Mouse (Mus musculus) heart, adult 8-10 months (tissue): Measurements from ENCODE around the gene Tmcc1. TPM values are rescaled to one million over a fixed set of nuclear protein-coding genes. Genes with fewer than 3 reads are reported as not detected.

Source experiments
- DNase-seq: peaks from one replicate; pipeline ENCODE4 v3.0.0; 2022; ENCODE audit warnings: low spot score
- total RNA-seq, 4 experiments: library from RNA; stranded (reverse); gene quantifications; 2 replicates each; pipeline ENCODE4 v1.2.4; 2022

The Tmcc1 gene
- total RNA-seq, 4 experiments from 2014 or later, result 29.7 to 34.6 (median 31.4) TPM

- DNase-seq, result no peak
Observed at GRCm38 (mm10) chr6:115993463-115994145, 199.7 kb downstream of the Tmcc1 start.

- no peak for DNase-seq
Observed at GRCm38 (mm10) chr6:115992981-115993380, 200.3 kb downstream of the Tmcc1 start.

- no peak for DNase-seq
Observed at GRCm38 (mm10) chr6:115991881-115992620, 201.2 kb downstream of the Tmcc1 start.

- no peak for DNase-seq
Observed at GRCm38 (mm10) chr6:115991108-115991880, 202.0 kb downstream of the Tmcc1 start.

GRCm38 (mm10) chr6:115990479-115990878 lies 202.8 kb downstream of the Tmcc1 start:
- DNase-seq, result no peak

GRCm38 (mm10) chr6:115990056-115990455 lies 203.2 kb downstream of the Tmcc1 start:
- no peak for DNase-seq

- no peak for DNase-seq
Observed at GRCm38 (mm10) chr6:115989607-115990006, 203.7 kb downstream of the Tmcc1 start.

GRCm38 (mm10) chr6:115989032-115989431 lies 204.3 kb downstream of the Tmcc1 start:
- no peak for DNase-seq

- no peak for DNase-seq
Observed at GRCm38 (mm10) chr6:115987096-115987747, 206.1 kb downstream of the Tmcc1 start.

GRCm38 (mm10) chr6:115986472-115987095 lies 206.7 kb downstream of the Tmcc1 start:
- no peak for DNase-seq

- DNase-seq, result no peak
Observed at GRCm38 (mm10) chr6:115985622-115986021, 207.7 kb downstream of the Tmcc1 start.

- no peak for DNase-seq
Observed at GRCm38 (mm10) chr6:115984580-115984979, 208.7 kb downstream of the Tmcc1 start.

GRCm38 (mm10) chr6:115983306-115984038 lies 209.8 kb downstream of the Tmcc1 start:
- DNase-seq, result no peak

GRCm38 (mm10) chr6:115982889-115983288 lies 210.4 kb downstream of the Tmcc1 start:
- no peak for DNase-seq

GRCm38 (mm10) chr6:115978596-115978995 lies 214.7 kb downstream of the Tmcc1 start:
- DNase-seq, result no peak

GRCm38 (mm10) chr6:115977810-115978209 lies 215.5 kb downstream of the Tmcc1 start:
- DNase-seq, result no peak

- no peak for DNase-seq
Observed at GRCm38 (mm10) chr6:115975606-115976005, 217.7 kb downstream of the Tmcc1 start.

- no peak for DNase-seq
Observed at GRCm38 (mm10) chr6:115973881-115974662, 219.2 kb downstream of the Tmcc1 start.

GRCm38 (mm10) chr6:115973139-115973875 lies 220.0 kb downstream of the Tmcc1 start:
- DNase-seq, result no peak
